10 mouse cellular contexts compared by ENCODE assay signal in the genomic region with DNA sequence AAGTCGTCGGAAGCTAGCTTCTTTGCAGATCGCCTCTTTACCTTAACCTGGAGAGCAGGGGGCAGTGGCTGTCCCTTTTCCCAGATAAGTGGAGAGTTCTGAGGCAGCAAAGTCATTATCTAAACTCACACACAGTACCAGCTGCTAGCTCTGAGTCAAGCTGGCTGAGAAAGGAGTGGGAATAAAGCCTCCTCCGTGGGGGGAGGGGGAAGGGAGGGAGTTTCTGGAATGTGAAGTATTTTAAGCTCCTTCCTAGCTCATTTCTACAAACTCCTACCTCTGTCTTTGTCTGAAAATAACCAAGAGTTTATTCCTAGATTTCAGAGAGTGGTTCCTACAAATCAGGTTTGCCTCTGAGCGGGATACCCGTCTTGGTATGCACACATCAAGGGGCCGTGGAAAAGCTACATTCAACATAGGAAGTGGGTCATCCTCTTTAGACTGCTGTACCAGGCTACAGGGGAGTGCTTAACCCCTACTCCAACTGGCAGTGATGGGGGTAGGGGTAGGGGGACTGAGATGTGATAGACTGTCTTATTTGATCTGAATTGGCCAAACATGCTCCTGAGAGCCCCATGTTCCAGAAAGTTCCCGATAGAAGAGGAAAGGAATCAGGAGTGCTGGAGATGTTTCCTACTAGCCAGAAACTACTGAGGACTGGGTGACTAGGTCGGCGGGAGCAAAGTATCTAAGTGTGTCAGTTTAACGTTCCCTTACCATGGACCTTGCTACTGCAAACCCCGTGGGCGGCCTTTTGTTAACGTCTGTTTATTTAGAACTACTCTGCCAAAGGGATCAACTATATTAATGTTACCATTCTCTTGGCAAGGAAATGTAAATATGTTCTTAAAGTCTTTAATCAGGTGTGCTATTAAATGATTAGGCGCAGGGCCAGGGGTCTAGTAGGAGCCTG. TPM values are rescaled to one million over a fixed set of nuclear protein-coding genes. Genes with fewer than 3 reads are reported as not detected.
DNase-seq lines count a peak whose midpoint lies in the region; ATAC-seq lines count a peak whose summit lies in the region.
"Had no signal": no experiment of that assay in that cellular context is flagged by ENCODE, and none has a peak within 500 bp of the region (broad histone marks: within the 10 kb centered on the region; RNA-seq: fewer than 3 reads in every experiment).

No protein-coding gene starts in this region.

- no peaks in the 10 kb centered on the region for H3K36me3 ChIP-seq in heart, embryonic 14.5 days (ENCODE audit: control insufficient read depth, insufficient read depth, low read length)
- peaks cover 35% of the 10 kb centered on the region for H3K36me3 ChIP-seq in midbrain, embryonic 13.5 days

- no peak for DNase-seq in heart, postnatal 14 days
- peak; percentile 91 for DNase-seq in R1 (ENCODE audit: low read depth, low spot score)
- DNase-seq in kidney, postnatal 4 days: peak; percentile 47 to 70
- no peak for DNase-seq in thymus, postnatal 36 days
- DNase-seq in gastrocnemius, postnatal 10 days: no peak
- no peak for DNase-seq in cerebellum, postnatal 25 days

- H3K4me3 ChIP-seq in heart, embryonic 14.5 days (ENCODE audit: control insufficient read depth in 1 of 2, insufficient read depth in 1 of 2, low read depth in 1 of 2, low read length in 2 of 2): no peak overlapping the region
- H3K4me3 ChIP-seq in midbrain, embryonic 13.5 days (replicated peaks): no peak overlapping the region
- H3K4me3 ChIP-seq: erythroblast, embryonic 14.5 days; megakaryocyte, embryonic 14.5 days had no signal

- 24% methylated on average over 15 of the region's 15 CpGs for WGBS in heart, embryonic 14.5 days
- WGBS in midbrain, embryonic 13.5 days: 33% methylated on average over 15 of the region's 15 CpGs

- no peak overlapping the region for H3K9ac ChIP-seq in heart, embryonic 14.5 days (ENCODE audit: low read length)
- H3K9ac ChIP-seq in midbrain, embryonic 13.5 days (replicated peaks): no peak overlapping the region

- intact Hi-C loops in heart, postnatal 14 days (cut with DNase I): no loop called here

- peak overlapping the region; percentile 6; the same call in 1 of the 2 replicates for H3K4me2 ChIP-seq in heart, embryonic 14.5 days (ENCODE audit: low read length)
- H3K4me2 ChIP-seq in midbrain, embryonic 13.5 days (replicated peaks): no peak overlapping the region

- H3K4me1 ChIP-seq in heart, embryonic 14.5 days (ENCODE audit: control insufficient read depth in 2 of 2, insufficient read depth in 2 of 2, low read length in 2 of 2): peaks cover 7 to 11% of the 10 kb centered on the region in 2 experiments; a peak in 3 of 4 replicates
- H3K4me1 ChIP-seq in midbrain, embryonic 13.5 days (replicated peaks): peaks cover 34% of the 10 kb centered on the region

- H3K9me3 ChIP-seq in heart, embryonic 14.5 days (ENCODE audit: control insufficient read depth, low read length): no peaks in the 10 kb centered on the region
- no peaks in the 10 kb centered on the region for H3K9me3 ChIP-seq in midbrain, embryonic 13.5 days

- peaks cover 23% of the 10 kb centered on the region for H3K27me3 ChIP-seq in heart, embryonic 14.5 days (ENCODE audit: control insufficient read depth, insufficient read depth, low read length)
- no peaks in the 10 kb centered on the region for H3K27me3 ChIP-seq in midbrain, embryonic 13.5 days

- no peak overlapping the region for H3K27ac ChIP-seq in heart, embryonic 14.5 days (replicated peaks in 1 of 2; ENCODE audit: control insufficient read depth in 1 of 2, insufficient read depth in 1 of 2, low read depth in 2 of 2, low read length in 2 of 2)
- peak overlapping the region; percentile 32; the same call in 1 of the 2 replicates for H3K27ac ChIP-seq in midbrain, embryonic 13.5 days

- no peak for ATAC-seq in heart, embryonic 14.5 days (ENCODE audit: insufficient number of reproducible peaks, insufficient read depth, low FRiP score, low read depth)
- no peak for ATAC-seq in midbrain, embryonic 13.5 days

RNA-seq across cellular contexts. Expression of a gene that starts 9.9 kb away (rescaled TPM):
- 0.35 and 0.63 TPM in 2 replicates for polyA plus RNA-seq in heart, embryonic 14.5 days (2014; fragmentation: Nextera tagmentation; extraction: Ambion mirVana)
- under 1 TPM; 0.32 to 0.62 TPM for total RNA-seq in heart, postnatal 14 days (2021)
- 95.2 and 101 TPM in 2 replicates for polyA plus RNA-seq in midbrain, embryonic 13.5 days (2015; fragmentation: Nextera tagmentation; extraction: Ambion mirVana)
- total RNA-seq in gastrocnemius, postnatal 10 days (2021): 1 to 10 TPM; 4.4 to 5.8 TPM

RNA-seq across cellular contexts. Expression of a gene that starts 11.1 kb away (rescaled TPM):
- polyA plus RNA-seq in heart, embryonic 14.5 days (2014; fragmentation: Nextera tagmentation; extraction: Ambion mirVana): 11.1 and 12.1 TPM in 2 replicates
- total RNA-seq in heart, postnatal 14 days (2021): 1 to 10 TPM; 5.7 to 7.0 TPM
- 27.6 and 30.9 TPM in 2 replicates for polyA plus RNA-seq in midbrain, embryonic 13.5 days (2015; fragmentation: Nextera tagmentation; extraction: Ambion mirVana)
- total RNA-seq in gastrocnemius, postnatal 10 days (2021): 10 to 100 TPM in 1 of 2 experiments, 1 to 10 TPM in 1; 9.1 to 11.0 TPM

RNA-seq across cellular contexts. Expression of a gene that starts 44.3 kb away (rescaled TPM):
- 0.38 and 0.42 TPM in 2 replicates for polyA plus RNA-seq in heart, embryonic 14.5 days (2014; fragmentation: Nextera tagmentation; extraction: Ambion mirVana)
- under 1 TPM in 1 of 2 experiments, not detected in 1; 0.24 TPM for total RNA-seq in heart, postnatal 14 days (2021)
- polyA plus RNA-seq in midbrain, embryonic 13.5 days (2015; fragmentation: Nextera tagmentation; extraction: Ambion mirVana): 31.7 and 32.5 TPM in 2 replicates
- 1 to 10 TPM in 1 of 2 experiments, under 1 TPM in 1; 0.36 to 1.2 TPM for total RNA-seq in gastrocnemius, postnatal 10 days (2021)
- polyA plus RNA-seq: erythroblast, embryonic 14.5 days had no signal

Comparison
In these comparisons a context has a peak if more than half of its experiments do, and no peak if none do; other contexts are left out.
1. DNase-seq: peak in R1 (single experiment) and kidney, postnatal 4 days (2 of 2); none in heart, postnatal 14 days (0 of 2), thymus, postnatal 36 days (0 of 2), gastrocnemius, postnatal 10 days (single experiment) and cerebellum, postnatal 25 days (0 of 2).